Mouse (Mus musculus) liver, embryonic 11.5 days (tissue): Measurements from ENCODE around the gene Psmg4. TPM values are rescaled to one million over a fixed set of nuclear protein-coding genes. Genes with fewer than 3 reads are reported as not detected.

ENCODE experiments used
- ATAC-seq: fragments of 200-750 bp; cut with Nextera tagmentation; replicated peaks from 2 replicates; pipeline ENCODE4 v1.8.0; 2017; ENCODE audit warnings: moderate number of reproducible peaks, mild to moderate bottlenecking, moderate TSS enrichment, moderate library complexity; ENCODE audit not compliant: low FRiP score
- DNase-seq: peaks from one replicate; pipeline ENCODE4 v3.0.0-alpha.2; 2017; ENCODE audit warnings: low spot score
- H3K27ac ChIP-seq: fragments of 300-500 bp; sonication (generic); 2 replicates; pipeline ENCODE4 v1.5.1; 2014; ENCODE audit warnings: mild to moderate bottlenecking, low read depth, low read length, control low read depth
- H3K27me3 ChIP-seq: fragments of 300-500 bp; sonication (generic); replicated peaks from 2 replicates; pipeline ENCODE4 v1.6.1; 2014; ENCODE audit warnings: low read length, mixed read lengths; ENCODE audit not compliant: control insufficient read depth, insufficient read depth
- H3K36me3 ChIP-seq: fragments of 300-500 bp; sonication (generic); 2 replicates; pipeline ENCODE4 v1.6.1; 2014; ENCODE audit warnings: mild to moderate bottlenecking, low read length, moderate library complexity, mixed read lengths; ENCODE audit not compliant: control insufficient read depth, insufficient read depth
- H3K4me1 ChIP-seq: fragments of 300-500 bp; sonication (generic); replicated peaks from 2 replicates; pipeline ENCODE4 v1.6.1; 2014; ENCODE audit warnings: low read length, mixed read lengths; ENCODE audit not compliant: control insufficient read depth, insufficient read depth
- H3K4me2 ChIP-seq: fragments of 300-500 bp; sonication (generic); 2 replicates; pipeline ENCODE4 v1.6.1; 2014; ENCODE audit warnings: mild to moderate bottlenecking, control low read depth, moderate library complexity
- H3K4me3 ChIP-seq: fragments of 300-500 bp; sonication (generic); 2 replicates; pipeline ENCODE4 v1.5.1; 2014; ENCODE audit warnings: low read depth, low read length, control low read depth
- H3K9ac ChIP-seq: fragments of 300-500 bp; sonication (generic); 2 replicates; pipeline ENCODE4 v1.6.1; 2014; ENCODE audit warnings: low read depth, low read length, control low read depth
- H3K9me3 ChIP-seq: fragments of 300-500 bp; sonication (generic); 2 replicates; pipeline ENCODE4 v1.6.1; 2016; ENCODE audit warnings: low read length, inconsistent platforms, mixed read lengths; ENCODE audit not compliant: control insufficient read depth
- WGBS: fragments of 180-500 bp; shearing (Covaris S2); extraction: QIAGEN DNeasy Blood & Tissue Kit; methylation state at CpG from one replicate; pipeline ENCODE4 v1.1.7; 2014; 5-methylcytosine and 5-hydroxymethylcytosine counted together
- polyA plus RNA-seq: library from polyadenylated mRNA; unstranded; fragments of >200 nt; fragmentation: Nextera tagmentation; extraction: Ambion mirVana; gene quantifications from 2 replicates; pipeline ENCODE4 v1.2.1, GENCODE M21; 2014

The Psmg4 gene
- 85.0 and 91.4 TPM in 2 replicates for polyA plus RNA-seq

GRCm38 (mm10) chr13:34162491-34163303 lies at the start of gene Psmg4:
Gene Psmg4 (plus strand): TSS chr13:34162964.
- H3K27ac ChIP-seq, result peak within 1 kb of the TSS; percentile 87
- peak within 1 kb of the TSS; percentile 77 for H3K4me3 ChIP-seq
- H3K9ac ChIP-seq, result peak within 1 kb of the TSS; percentile 80
- WGBS, result 3% methylated on average over 44 of the region's 44 CpGs
- DNase-seq (peak; percentile 97), ATAC-seq (peak; percentile 97)
- H3K27me3 ChIP-seq, result no peaks in the 10 kb centered on the region
- H3K36me3 ChIP-seq, result peaks cover 9% of the 10 kb centered on the region; the same call in 1 of the 2 replicates
- no peaks in the 10 kb centered on the region for H3K9me3 ChIP-seq
- H3K4me2 ChIP-seq, result peak within 1 kb of the TSS; percentile 82
- H3K4me1 ChIP-seq, result 0 out of 2 replicates have a peak, but pooled peaks cover 6% of the 10 kb centered on the region

- no peak overlapping the region for H3K4me2 ChIP-seq
- peaks cover 18% of the 10 kb centered on the region for H3K4me1 ChIP-seq
- ATAC-seq (no peak), DNase-seq (no peak)
- H3K9ac ChIP-seq, result no peak overlapping the region
- H3K27me3 ChIP-seq, result no peaks in the 10 kb centered on the region
- no peak overlapping the region for H3K27ac ChIP-seq
- WGBS, result 84% methylated on average over 3 of the region's 3 CpGs
- H3K36me3 ChIP-seq, result no peaks in the 10 kb centered on the region
- H3K4me3 ChIP-seq, result no peak overlapping the region
- no peaks in the 10 kb centered on the region for H3K9me3 ChIP-seq
These were observed 49.7 kb upstream of the Psmg4 start for GRCm38 (mm10) chr13:34113086-34113485.

GRCm38 (mm10) chr13:34114654-34115053 lies 48.1 kb upstream of the Psmg4 start:
- Histone ChIP-seq H3K9me3 (no peaks in the 10 kb centered on the region), H3K4me3 (no peak overlapping the region), H3K4me2 (no peak overlapping the region), H3K27ac (no peak overlapping the region), H3K27me3 (no peaks in the 10 kb centered on the region), H3K36me3 (no peaks in the 10 kb centered on the region), H3K4me1 (peaks cover 26% of the 10 kb centered on the region), H3K9ac (no peak overlapping the region)
- DNase-seq, result no peak
- 58% methylated on average over 4 of the region's 4 CpGs for WGBS
- no peak for ATAC-seq

GRCm38 (mm10) chr13:34116508-34116907 lies 46.3 kb upstream of the Psmg4 start:
- H3K4me3 ChIP-seq, result no peak overlapping the region
- no peaks in the 10 kb centered on the region for H3K9me3 ChIP-seq
- H3K4me2 ChIP-seq, result no peak overlapping the region
- ATAC-seq (no peak; the same call in 1 of the 2 replicates), DNase-seq (no peak)
- H3K9ac ChIP-seq, result no peak overlapping the region
- no peak overlapping the region for H3K27ac ChIP-seq
- no peaks in the 10 kb centered on the region for H3K27me3 ChIP-seq
- H3K36me3 ChIP-seq, result no peaks in the 10 kb centered on the region
- peaks cover 26% of the 10 kb centered on the region for H3K4me1 ChIP-seq
- 46% methylated on average over 6 of the region's 6 CpGs for WGBS

- H3K4me2 ChIP-seq, result peak overlapping the region; percentile 6; the same call in 1 of the 2 replicates
These were observed 43.9 kb upstream of the Psmg4 start for GRCm38 (mm10) chr13:34118816-34119215.

GRCm38 (mm10) chr13:34119406-34119805 lies 43.4 kb upstream of the Psmg4 start:
- ATAC-seq, result no peak
- H3K4me2 ChIP-seq, result no peak overlapping the region
- H3K27ac ChIP-seq, result no peak overlapping the region
- H3K9ac ChIP-seq, result no peak overlapping the region
- no peaks in the 10 kb centered on the region for H3K9me3 ChIP-seq
- WGBS, result 49% methylated on average over 4 of the region's 4 CpGs
- no peaks in the 10 kb centered on the region for H3K27me3 ChIP-seq
- no peaks in the 10 kb centered on the region for H3K36me3 ChIP-seq
- H3K4me3 ChIP-seq, result no peak overlapping the region
- H3K4me1 ChIP-seq, result peaks cover 25% of the 10 kb centered on the region
- no peak for DNase-seq

More at GRCm38 (mm10) chr13:34118816-34119215, 43.9 kb upstream of the Psmg4 start:
- H3K9ac ChIP-seq, result no peak overlapping the region
- H3K4me1 ChIP-seq, result peaks cover 26% of the 10 kb centered on the region
- WGBS, result 41% methylated on average over 4 of the region's 4 CpGs
- H3K36me3 ChIP-seq, result no peaks in the 10 kb centered on the region
- DNase-seq (no peak), ATAC-seq (peak; percentile 85)
- no peak overlapping the region for H3K4me3 ChIP-seq
- no peaks in the 10 kb centered on the region for H3K9me3 ChIP-seq
- no peaks in the 10 kb centered on the region for H3K27me3 ChIP-seq
- H3K27ac ChIP-seq, result no peak overlapping the region

GRCm38 (mm10) chr13:34120536-34120935 lies 42.2 kb upstream of the Psmg4 start:
- H3K27me3 ChIP-seq, result no peaks in the 10 kb centered on the region
- ATAC-seq (no peak), DNase-seq (no peak)
- H3K36me3 ChIP-seq, result no peaks in the 10 kb centered on the region
- no peak overlapping the region for H3K27ac ChIP-seq
- H3K9me3 ChIP-seq, result no peaks in the 10 kb centered on the region
- no peak overlapping the region for H3K4me2 ChIP-seq
- H3K4me1 ChIP-seq, result peaks cover 21% of the 10 kb centered on the region
- WGBS, result 98% methylated on average over 2 of the region's 2 CpGs
- H3K4me3 ChIP-seq, result no peak overlapping the region
- H3K9ac ChIP-seq, result no peak overlapping the region

GRCm38 (mm10) chr13:34125711-34126110 lies 37.1 kb upstream of the Psmg4 start:
- no peak for DNase-seq
- no peaks in the 10 kb centered on the region for H3K9me3 ChIP-seq
- no peak overlapping the region for H3K4me2 ChIP-seq
- H3K27ac ChIP-seq, result no peak overlapping the region
- H3K9ac ChIP-seq, result no peak overlapping the region
- no peak overlapping the region for H3K4me3 ChIP-seq
- peaks cover 8% of the 10 kb centered on the region for H3K27me3 ChIP-seq
- peaks cover 5% of the 10 kb centered on the region for H3K4me1 ChIP-seq
- H3K36me3 ChIP-seq, result no peaks in the 10 kb centered on the region
- no peak for ATAC-seq
- WGBS, result 86% methylated on average over 4 of the region's 4 CpGs
